Mouse (Mus musculus): ENCODE results near the gene Lyz1. TPM values are rescaled to one million over a fixed set of nuclear protein-coding genes. Genes with fewer than 3 reads are reported as not detected.
"Not testable (repeated sequence)": the region's sequence is repeated elsewhere in the genome, so short reads cannot be mapped to it uniquely, and the experiment has no call there.

Gene Lyz1
- total RNA-seq, 2 experiments from 2014 or later, result 3.3 to 4.1 TPM

DNA sequence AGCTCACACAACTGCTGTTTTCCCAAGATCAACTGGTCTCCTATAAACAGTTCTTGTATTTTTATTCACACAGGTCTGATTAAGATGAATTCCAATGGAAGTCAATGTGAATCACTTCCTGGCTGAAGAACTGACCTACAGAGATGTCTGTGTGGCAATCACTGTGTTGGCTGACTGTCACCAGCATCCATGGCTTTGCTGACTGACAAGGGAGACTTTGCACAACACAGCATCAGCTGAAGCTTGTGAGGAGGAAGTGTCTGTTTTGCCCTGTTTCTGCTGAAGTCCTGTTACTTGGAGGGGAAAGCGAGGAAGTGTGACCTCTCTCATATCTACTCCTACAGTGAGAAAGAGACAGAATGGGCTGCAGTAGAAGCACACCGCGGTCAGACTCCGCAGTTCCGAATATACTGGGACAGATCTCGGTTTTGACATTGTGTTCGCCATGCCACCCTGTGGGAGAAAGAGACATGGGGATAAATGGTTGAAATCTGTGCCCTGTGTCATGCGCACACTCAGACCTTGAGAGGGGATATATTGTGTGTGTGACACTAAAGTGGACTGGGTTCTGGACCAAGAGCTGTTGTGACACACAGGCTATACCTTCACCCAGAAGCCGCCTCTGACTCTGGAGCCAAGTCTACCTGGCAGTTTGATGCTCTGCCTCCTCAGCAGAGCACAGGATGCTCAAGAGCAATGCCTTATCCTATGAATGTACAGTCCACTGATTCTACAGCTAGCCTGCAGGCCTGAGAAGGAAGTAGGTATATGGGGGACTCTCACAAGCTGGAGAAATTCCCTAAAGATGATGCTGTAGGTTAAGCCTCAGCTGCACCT, 4.3 kb downstream of the Lyz1 start:
- no peak for DNase-seq

DNA sequence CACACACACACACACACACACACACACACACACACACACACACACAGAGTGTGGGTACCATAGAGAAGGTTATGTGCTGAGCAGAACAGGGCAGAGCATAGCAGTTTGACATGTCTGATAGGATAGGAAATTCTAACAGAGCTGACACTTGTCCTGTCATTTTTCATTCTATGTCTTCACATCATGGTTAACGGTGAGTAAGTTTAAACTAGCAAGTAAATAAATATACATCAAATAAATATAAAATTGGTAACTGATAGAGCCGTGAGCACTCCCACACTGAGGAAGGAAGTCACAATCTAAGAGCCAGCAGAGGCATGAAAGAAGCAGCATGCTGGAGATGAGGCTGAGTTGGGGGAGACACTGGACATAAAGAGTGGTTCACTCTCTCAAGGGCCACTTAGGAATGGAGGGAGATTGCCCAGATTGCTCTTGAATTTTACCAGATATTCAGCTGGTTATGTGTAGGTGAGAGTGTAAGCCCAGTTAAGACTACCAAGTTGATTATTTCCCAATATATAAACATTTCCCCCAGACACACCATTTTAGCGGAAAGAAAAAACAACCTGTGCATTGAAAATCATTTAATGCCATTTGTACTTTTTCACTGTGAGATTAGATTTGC, 5.3 kb downstream of the Lyz1 start:
- no peak for DNase-seq
- intact Hi-C loops (cut with DNase I), result no loop called here

More for the DNA sequence above, 4.3 kb downstream of the Lyz1 start:
- intact Hi-C loops (cut with DNase I), result no loop called here

DNA sequence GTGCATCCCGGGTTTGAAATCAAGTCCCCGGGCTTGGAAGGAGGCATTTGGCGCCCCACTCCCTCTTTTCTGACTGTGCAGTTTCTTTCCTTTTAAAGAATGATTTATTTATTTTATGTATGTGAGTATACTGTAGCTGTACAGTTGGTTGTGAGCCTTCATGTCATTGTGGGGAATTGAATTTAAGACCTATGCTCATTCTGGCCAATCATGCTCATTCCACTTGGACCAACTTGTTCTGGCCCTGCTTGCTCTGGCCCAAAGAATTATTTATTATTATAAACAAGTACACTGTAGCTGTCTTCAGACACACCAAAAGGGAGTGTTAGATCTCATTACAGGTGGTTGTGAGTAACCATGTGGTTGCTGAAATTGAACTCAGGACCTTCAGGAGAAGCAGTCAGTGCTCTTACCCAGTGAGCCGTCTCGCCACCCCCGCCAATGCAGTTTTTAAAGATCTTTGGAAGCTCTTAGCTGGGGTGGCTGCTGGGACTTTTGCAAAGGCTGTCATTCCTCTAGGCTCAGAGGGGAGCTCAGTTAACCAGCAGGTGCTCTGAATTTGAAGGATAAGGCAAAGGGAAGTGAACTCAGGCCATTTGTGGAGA, 6.2 kb downstream of the Lyz1 start:
- intact Hi-C loops (cut with DNase I), result loop anchor here (1.0 kb wide), 1 partner anchor 8 kb away; no protein-coding TSS in a partner anchor
- no peak for DNase-seq

DNA sequence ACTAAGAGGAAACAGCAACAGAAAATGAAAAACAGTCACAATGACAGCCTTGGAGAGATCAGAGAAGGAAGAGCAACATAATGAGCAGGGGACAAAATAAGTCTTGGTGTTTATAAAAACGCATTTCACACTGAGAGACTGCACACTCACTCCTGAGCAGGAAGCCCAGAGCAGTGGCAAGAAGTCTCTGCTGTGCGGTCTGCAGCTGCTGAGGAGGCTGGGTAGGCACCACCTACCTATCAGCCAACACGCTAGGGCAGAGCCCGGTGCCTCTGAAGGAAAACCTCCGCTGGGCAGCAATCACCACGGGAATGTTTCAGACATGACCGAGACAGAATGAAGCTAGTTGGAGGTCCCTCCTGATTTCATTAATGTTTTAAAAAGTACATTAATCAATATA, 7.1 kb downstream of the Lyz1 start:
- intact Hi-C loops (cut with DNase I); DNase-seq: not testable (repeated sequence)

DNA sequence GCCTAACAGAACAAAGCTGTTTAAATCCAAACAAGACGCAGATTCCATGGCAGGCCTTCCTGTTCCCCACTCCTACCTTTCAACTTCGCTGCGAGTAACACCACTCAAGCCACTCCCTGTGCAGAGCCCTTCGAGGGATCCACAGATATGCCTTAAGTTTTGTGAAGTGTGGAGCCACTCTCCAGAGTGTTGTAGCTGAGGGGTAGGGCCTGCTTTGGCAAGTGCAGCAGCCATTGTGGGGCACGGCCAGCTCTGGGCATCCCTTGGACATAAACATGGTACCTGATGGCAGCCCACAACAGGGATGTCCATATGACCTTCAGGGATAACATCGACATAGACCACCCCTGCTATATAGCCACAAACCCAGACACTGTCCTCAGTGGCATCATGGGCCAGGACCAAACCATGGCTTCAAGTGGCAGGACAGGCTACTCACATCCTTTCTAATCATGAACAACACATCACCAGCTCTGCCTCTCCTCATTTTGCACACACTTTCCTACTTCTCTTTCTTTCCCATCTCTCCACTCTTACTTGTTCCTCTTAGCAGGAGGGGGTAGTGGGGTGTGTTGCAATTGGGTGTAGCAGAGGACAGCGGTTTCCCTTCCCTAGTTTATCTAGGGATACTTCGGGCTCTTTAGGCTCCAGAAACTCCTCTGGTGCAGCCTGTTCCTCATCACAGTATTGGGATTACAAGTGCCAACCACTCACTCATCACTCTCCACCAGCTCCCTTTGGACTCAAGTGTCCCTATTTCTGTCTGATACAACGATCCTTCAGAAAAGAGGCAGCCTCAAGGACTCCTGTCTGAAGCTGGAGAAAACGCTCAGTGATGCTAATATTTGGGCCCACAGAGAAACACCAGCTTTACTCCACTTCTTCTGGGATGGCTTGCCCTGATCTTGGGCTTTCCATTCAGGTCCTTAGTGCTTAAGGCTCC, 7.8 kb downstream of the Lyz1 start:
- no peak for DNase-seq
- intact Hi-C loops (cut with DNase I), result no loop called here

DNA sequence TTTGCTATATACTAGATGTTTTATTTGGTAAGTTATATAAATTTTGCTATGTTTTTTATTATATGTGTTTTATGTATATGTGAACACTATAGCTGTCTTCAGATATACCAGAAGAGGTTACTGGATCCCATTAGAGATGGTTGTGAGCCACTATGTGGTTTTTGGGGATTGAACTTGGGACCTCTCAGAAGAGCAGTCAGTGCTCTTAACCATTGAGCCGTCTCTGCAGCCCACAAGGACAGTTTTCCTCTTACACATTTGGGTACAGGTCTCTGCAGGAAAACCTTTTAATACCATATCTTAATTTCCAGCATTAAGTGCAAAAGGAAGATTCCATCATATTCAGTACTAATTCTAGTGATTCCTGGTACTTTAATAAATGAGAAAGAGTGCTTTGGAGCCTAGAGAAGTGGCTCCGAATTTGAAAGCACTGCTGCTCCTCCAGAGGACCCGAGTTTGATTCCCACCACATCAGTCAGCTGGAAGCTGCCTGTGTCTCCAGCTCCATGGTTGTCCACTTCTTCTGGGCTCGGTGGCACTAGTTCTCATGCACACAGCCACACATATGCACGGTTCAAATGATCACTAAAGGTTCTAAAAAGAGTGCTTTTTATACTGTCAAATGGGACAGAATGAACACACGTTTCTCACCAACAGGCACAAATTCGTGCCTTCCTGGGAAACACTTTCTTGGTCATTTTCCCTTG, 8.6 kb downstream of the Lyz1 start:
- DNase-seq, result no peak
- intact Hi-C loops (cut with DNase I), result no loop called here

DNA sequence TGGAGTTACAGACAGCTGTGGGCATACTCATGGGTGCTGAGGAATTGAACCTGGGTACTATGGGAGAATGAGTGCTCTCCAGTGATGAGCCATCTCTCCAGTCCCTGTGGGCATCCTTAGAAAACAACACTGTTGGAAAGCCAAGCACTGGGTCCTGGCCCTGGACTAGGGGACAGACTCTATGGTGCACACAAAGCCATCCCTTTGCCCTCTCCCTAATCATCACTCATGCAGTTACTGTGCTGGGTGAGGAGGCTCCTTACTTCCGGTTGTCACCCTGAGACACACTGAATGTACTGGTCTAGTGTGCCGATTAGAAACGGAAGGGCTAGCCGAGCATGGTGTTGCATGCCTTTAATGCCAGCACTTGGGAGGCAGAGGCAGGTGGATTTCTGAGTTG, 9.5 kb downstream of the Lyz1 start:
- DNase-seq; intact Hi-C loops (cut with DNase I): not testable (repeated sequence)

DNA sequence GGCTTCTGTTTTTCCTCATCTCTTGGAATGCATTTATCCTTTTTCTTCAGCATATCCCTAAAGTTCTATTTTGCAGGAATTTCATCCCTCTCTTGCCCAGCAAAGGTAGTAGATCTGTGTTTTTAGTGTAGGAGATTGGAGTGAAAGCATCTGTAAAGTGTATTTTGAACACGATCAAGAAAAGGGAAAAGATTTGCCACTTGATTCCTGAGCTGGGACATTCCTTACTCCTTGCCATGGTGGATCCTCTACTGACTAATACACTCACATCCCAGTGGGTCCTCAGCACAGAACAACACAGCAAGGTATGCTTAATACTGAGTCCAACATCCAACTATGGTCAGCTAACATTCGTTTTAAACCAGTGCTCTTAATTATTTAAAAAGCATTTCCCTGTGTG, 10.1 kb downstream of the Lyz1 start:
- intact Hi-C loops (cut with DNase I), result no loop called here

DNA sequence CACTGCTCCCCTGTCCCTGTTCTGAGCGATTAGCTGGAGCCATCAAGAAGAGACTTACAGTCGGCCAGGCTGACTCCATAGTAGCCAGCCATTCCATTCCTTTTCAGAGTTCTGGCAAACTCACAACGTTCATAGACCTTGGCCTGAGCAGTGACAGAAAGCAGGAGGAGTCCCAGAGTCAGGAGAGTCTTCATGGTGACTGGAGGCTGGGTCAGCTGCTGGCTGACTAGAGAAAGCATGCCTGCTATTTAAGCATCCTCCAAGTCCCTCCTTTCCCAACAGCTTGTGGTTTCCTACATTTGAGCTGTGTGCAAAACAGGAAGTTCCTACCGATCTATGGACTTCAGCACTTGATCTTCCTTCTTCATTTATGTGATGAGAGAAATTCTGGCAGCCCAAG, 10.6 kb downstream of the Lyz1 start, which contains the start of gene Lyz2:
TSS of gene Lyz2 (minus strand) at position 273 of the 400 bp plus-strand sequence.
- peak; percentile 34 to 40 for DNase-seq
- intact Hi-C loops (cut with DNase I), result no loop called here

More for the DNA sequence above, 10.1 kb downstream of the Lyz1 start:
- no peak for DNase-seq

DNA sequence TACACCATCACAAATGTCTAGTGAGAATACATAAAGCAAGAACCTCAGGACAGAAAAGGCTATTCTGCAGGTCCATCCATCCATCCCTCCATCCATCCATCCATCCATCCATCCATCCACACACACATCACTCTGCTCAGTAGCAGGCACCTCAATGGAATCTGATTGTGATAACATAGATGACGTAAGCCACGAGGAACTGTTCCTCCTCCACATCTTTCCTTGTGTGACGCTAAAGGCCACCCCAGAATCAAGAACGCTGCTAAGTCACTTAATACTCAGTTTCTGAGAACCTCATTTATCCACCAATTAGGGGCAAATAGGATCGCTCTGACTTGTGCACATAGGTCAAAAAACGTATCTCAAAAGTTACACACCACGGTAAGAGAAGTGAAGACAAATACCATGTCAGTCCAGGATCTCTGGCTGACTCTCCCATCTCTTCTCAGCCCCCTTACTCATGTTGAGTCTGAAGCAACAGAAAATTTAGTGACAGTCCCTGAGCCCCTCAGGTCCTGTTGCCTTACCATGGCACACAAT, 11.2 kb downstream of the Lyz1 start:
- DNase-seq, result no peak
- intact Hi-C loops (cut with DNase I), result no loop called here

DNA sequence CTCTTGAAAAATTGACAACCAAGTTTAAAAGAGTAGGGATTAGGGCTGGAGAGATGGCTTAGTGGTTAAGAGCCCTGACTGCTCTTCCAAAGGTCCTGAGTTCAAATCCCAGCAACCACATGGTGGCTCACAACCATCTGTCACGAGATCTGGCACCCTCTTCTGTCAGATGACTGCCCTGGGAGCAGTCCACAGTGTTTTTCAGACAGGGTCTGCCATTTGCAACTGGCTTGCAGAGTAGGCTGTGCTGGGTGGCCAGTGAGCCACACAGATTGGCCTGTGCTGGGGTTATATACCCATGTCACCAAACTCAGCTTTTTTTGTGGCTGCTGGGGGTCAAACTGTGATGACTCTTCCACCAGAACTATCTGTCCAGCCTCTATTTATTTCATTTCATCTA, 12.7 kb downstream of the Lyz1 start:
- DNase-seq, result no peak
- intact Hi-C loops (cut with DNase I), result no loop called here

DNA sequence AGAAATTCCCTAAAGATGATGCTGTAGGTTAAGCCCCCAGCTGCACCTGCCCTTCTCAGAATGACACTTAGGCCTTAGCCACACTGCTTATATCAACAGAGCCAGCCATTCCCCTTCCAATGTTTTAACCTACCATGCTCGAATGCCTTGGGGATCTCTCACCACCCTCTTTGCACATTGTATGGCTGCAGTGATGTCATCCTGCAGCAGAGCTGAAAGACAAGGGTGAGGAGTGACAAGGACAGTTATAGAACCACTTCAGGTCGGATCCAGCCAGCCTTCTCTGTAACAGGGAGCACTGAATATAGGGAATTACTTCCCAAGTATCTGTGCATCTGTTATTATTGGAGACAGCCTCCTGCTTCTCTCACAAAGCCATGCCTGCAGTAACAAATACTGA, 14.2 kb downstream of the Lyz1 start:
- intact Hi-C loops (cut with DNase I), result loop anchor here (1.0 kb wide), 1 partner anchor 8 kb away; no protein-coding TSS in a partner anchor

DNA sequence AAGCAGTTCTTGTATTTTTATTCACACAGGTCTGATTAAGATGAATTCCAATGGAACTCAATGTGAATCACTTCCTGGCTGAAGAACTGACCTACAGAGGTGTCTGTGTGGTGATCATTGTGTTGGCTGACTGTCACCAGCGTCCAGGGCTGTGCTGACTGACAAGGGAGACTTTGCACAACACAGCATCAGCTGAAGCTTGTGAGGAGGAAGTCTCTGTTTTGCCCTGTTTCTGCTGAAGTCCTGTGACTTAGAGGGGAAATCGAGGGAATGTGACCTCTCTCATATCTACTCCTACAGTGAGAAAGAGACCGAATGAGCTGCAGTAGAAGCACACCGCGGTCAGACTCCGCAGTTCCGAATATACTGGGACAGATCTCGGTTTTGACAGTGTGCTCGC, 14.9 kb downstream of the Lyz1 start:
- intact Hi-C loops (cut with DNase I), result loop anchor here (1.0 kb wide), 1 partner anchor 9 kb away; no protein-coding TSS in a partner anchor
- not testable (repeated sequence) for DNase-seq

More for the DNA sequence above, 14.2 kb downstream of the Lyz1 start:
- not testable (repeated sequence) for DNase-seq

DNA sequence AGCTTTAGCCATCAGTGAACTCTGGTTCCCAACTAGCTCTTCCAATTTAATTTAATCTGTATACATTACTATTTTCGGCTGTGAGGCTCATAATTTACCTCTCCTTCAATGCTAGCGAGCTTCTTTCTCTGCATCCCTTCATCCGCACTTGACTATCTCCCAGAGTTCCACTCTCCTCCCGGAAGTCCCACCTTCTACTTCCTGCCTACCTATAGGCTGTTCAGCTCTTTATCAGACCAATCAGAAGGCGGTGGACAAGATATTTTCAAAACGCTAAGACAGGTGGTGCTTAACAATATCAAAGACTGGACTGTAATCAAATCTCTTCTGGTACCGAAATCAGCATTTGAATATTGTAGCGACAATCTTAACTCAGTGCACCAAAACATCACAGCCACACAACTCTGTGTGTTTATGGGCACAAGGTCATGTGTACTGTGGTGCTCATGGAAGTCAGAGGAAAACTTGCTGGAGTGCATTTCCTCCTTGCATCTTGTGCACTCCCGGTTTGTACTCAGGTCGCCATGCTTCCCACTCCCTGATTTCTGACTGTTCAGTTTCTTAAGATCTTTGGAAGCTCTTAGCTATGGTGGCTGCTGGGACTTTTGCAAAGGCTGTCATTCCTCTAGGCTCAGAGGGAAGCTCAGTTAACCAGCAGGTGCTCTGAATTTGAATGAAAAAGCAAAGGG, 16.8 kb downstream of the Lyz1 start:
- DNase-seq, result no peak
- intact Hi-C loops (cut with DNase I), result no loop called here

DNA sequence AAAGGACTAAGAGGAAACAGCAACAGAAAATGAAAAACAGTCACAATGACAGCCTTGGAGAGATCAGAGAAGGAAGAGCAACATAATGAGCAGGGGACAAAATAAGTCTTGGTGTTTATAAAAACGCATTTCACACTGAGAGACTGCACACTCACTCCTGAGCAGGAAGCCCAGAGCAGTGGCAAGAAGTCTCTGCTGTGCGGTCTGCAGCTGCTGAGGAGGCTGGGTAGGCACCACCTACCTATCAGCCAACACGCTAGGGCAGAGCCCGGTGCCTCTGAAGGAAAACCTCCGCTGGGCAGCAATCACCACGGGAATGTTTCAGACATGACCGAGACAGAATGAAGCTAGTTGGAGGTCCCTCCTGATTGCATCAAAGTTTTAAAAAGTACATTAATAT, 18.0 kb downstream of the Lyz1 start:
- intact Hi-C loops (cut with DNase I); DNase-seq: not testable (repeated sequence)

DNA sequence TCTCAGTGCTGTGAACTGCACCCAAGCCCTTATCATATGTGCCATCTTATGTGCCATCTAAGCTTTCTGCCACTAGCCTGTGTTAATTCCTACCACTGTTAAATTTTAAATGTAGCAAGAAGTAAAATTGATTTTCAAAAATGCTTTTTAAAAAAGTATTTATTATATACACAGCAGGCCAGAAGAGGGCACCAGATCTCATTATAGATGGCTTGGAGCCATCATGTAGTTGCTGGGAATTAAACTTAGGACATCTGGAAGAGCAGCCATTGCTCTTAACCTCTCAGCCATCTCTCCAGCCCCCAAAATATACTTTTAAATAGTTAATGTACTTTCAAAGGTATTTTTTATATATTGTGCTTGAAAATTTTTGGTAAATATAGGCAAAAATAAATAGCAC, 20.6 kb downstream of the Lyz1 start:
- intact Hi-C loops (cut with DNase I), result loop anchor here (1.0 kb wide), 1 partner anchor 163 kb away; no protein-coding TSS in a partner anchor
- DNase-seq, result no peak

DNA sequence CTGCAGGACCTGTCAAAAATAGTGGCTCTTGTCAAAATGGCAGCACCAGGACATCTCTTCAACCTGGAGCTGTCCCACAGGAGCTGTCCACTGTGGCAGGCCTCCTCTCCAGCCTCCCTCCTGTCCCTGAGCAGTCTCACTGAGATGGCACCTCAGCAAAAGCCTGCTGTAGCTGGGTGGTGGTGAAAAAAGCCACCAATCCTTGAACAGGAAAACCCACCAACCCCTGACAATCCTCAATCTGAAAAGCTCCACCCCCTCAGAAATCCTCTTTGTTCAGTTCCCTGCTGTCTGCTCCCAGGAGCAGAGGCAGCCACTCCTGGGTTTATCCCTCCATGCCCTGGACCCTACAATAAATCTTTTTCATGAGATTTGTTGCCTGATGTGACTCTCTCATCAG, 32.8 kb downstream of the Lyz1 start:
- intact Hi-C loops (cut with DNase I), result no loop called here
- DNase-seq, result no peak

DNA sequence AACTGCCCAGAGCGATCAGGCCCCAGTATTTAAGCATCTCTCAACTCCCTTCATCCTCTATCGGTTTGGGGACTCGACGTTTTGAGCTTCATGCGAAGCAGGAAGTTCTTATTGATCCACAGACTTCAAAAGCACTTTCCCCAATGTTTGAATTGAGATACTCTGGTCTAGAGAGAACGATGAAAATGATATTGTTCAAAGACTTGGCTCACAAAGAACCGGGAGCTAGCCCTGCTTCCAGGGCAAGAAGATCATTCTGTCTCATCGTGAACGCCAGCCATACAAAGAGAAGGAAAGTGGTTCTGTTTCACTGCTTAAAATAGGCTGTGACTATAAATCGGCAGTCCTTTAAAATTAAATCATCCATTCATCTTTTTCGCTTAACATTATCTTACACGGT, 54.1 kb downstream of the Lyz1 start, which contains the start of gene 9530003J23Rik:
TSS of gene 9530003J23Rik (minus strand) at position 101 of the 400 bp plus-strand sequence.
- no peak for DNase-seq
- intact Hi-C loops (cut with DNase I), result no loop called here

Data from heart, postnatal 10 days (tissue).